Mouse (Mus musculus) kidney, postnatal 0 days (tissue): Measurements from ENCODE around the gene Zfp280c. TPM values are rescaled to one million over a fixed set of nuclear protein-coding genes. Genes with fewer than 3 reads are reported as not detected.

Experiments
- ATAC-seq: fragments of 200-750 bp; cut with Nextera tagmentation; replicated peaks from 2 replicates; pipeline ENCODE4 v1.8.0; 2017; ENCODE audit warnings: low read depth, moderate number of reproducible peaks, moderate TSS enrichment, moderate library complexity; ENCODE audit not compliant: low FRiP score
- DNase-seq: peaks from one replicate; pipeline ENCODE4 v3.0.0-alpha.2; 2016; ENCODE audit warnings: low spot score
- H3K27ac ChIP-seq: fragments of 300-500 bp; sonication (generic); 2 replicates; pipeline ENCODE4 v1.5.1; 2014; ENCODE audit warnings: mild to moderate bottlenecking
- H3K27me3 ChIP-seq: fragments of 300-500 bp; sonication (generic); 2 replicates; pipeline ENCODE4 v1.6.1; 2014; ENCODE audit warnings: low read length, mixed read lengths; ENCODE audit not compliant: insufficient read depth
- H3K36me3 ChIP-seq: fragments of 300-500 bp; sonication (generic); 2 replicates; pipeline ENCODE4 v1.6.1; 2014; ENCODE audit warnings: low read length, mixed read lengths; ENCODE audit not compliant: insufficient read depth
- H3K4me1 ChIP-seq: fragments of 300-500 bp; sonication (generic); replicated peaks from 2 replicates; pipeline ENCODE4 v1.6.1; 2014; ENCODE audit warnings: antibody characterized with exemption, low read length, mixed read lengths; ENCODE audit not compliant: insufficient read depth
- H3K4me2 ChIP-seq: fragments of 300-500 bp; sonication (generic); 2 replicates; pipeline ENCODE4 v1.6.1; 2014; ENCODE audit warnings: mild to moderate bottlenecking, low read length, moderate library complexity, mixed read lengths
- H3K4me3 ChIP-seq: fragments of 300-500 bp; sonication (generic); replicated peaks from 2 replicates; pipeline ENCODE4 v1.5.1; 2014; ENCODE audit warnings: low read depth, low read length
- H3K9ac ChIP-seq: fragments of 300-500 bp; sonication (generic); 2 replicates; pipeline ENCODE4 v1.6.1; 2014; ENCODE audit warnings: low read depth, low read length
- H3K9me3 ChIP-seq: fragments of 300-500 bp; sonication (generic); replicated peaks from 2 replicates; pipeline ENCODE4 v1.6.1; 2016; ENCODE audit warnings: low read length, inconsistent platforms, mixed read lengths
- CTCF ChIP-seq: IDR thresholded peaks from 2 replicates; pipeline ENCODE4 v1.5.1; 2016; ENCODE audit warnings: antibody characterized with exemption, low read depth, mild to moderate bottlenecking, moderate library complexity
- WGBS: fragments of 180-500 bp; shearing (Covaris S2); extraction: QIAGEN DNeasy Blood & Tissue Kit; methylation state at CpG from one replicate; pipeline ENCODE4 v1.1.7; 2014; 5-methylcytosine and 5-hydroxymethylcytosine counted together
- polyA plus RNA-seq: library from polyadenylated mRNA; unstranded; fragments of >200 nt; fragmentation: Nextera tagmentation; extraction: Ambion mirVana; gene quantifications from 2 replicates; pipeline ENCODE4 v1.2.1, GENCODE M21; 2015

Gene Zfp280c
- polyA plus RNA-seq, 1 experiment from 2014 or later: 8.4 TPM

GRCm38 (mm10) chrX:48525332-48525731, 69.0 kb downstream of the Zfp280c start:
- H3K4me3 ChIP-seq: no peak overlapping the region
- DNase-seq: no peak
- no peak overlapping the region for H3K4me2 ChIP-seq
- 47% methylated on average over 1 of the region's 1 CpGs for WGBS
- ATAC-seq: no peak
- TF ChIP-seq CTCF: no peak
- no peak overlapping the region for H3K27ac ChIP-seq
- no peak overlapping the region for H3K9ac ChIP-seq
- H3K9me3 ChIP-seq: no peaks in the 10 kb centered on the region
- H3K4me1 ChIP-seq: no peaks in the 10 kb centered on the region
- no peaks in the 10 kb centered on the region for H3K27me3 ChIP-seq
- no peaks in the 10 kb centered on the region for H3K36me3 ChIP-seq

GRCm38 (mm10) chrX:48523512-48523911, 70.8 kb downstream of the Zfp280c start:
- no peaks in the 10 kb centered on the region for H3K27me3 ChIP-seq
- H3K4me2 ChIP-seq: no peak overlapping the region
- WGBS: 59% methylated on average over 3 of the region's 3 CpGs
- H3K9ac ChIP-seq: no peak overlapping the region
- H3K4me1 ChIP-seq: no peaks in the 10 kb centered on the region
- H3K27ac ChIP-seq: no peak overlapping the region
- H3K36me3 ChIP-seq: no peaks in the 10 kb centered on the region
- H3K4me3 ChIP-seq: no peak overlapping the region
- DNase-seq (no peak), ATAC-seq (no peak)
- no peak for TF ChIP-seq CTCF
- H3K9me3 ChIP-seq: no peaks in the 10 kb centered on the region

- Histone ChIP-seq H3K36me3 (no peaks in the 10 kb centered on the region), H3K4me1 (no peaks in the 10 kb centered on the region), H3K4me2 (no peak overlapping the region), H3K4me3 (no peak overlapping the region), H3K27ac (no peak overlapping the region), H3K9me3 (no peaks in the 10 kb centered on the region), H3K27me3 (no peaks in the 10 kb centered on the region), H3K9ac (no peak overlapping the region)
- DNase-seq: no peak
- 86% methylated on average over 3 of the region's 3 CpGs for WGBS
- TF ChIP-seq CTCF: no peak
- no peak for ATAC-seq
Measured at GRCm38 (mm10) chrX:48521651-48522050, 72.7 kb downstream of the Zfp280c start.

GRCm38 (mm10) chrX:48519549-48520085, 74.7 kb downstream of the Zfp280c start:
- WGBS: 30% methylated on average over 20 of the region's 20 CpGs
- ATAC-seq (no peak), DNase-seq (no peak)

GRCm38 (mm10) chrX:48518808-48519548, 75.3 kb downstream of the Zfp280c start, which contains the start of gene Rab33a:
Rab33a (plus strand) TSS chrX:48519285.
- no peaks in the 10 kb centered on the region for H3K4me1 ChIP-seq
- H3K9me3 ChIP-seq: no peaks in the 10 kb centered on the region
- no peak for TF ChIP-seq CTCF
- no peaks in the 10 kb centered on the region for H3K27me3 ChIP-seq
- 43% methylated on average over 33 of the region's 33 CpGs for WGBS
- H3K36me3 ChIP-seq: no peaks in the 10 kb centered on the region
- peak within 1 kb of the TSS; percentile 54 for H3K9ac ChIP-seq
- H3K4me3 ChIP-seq: peak within 1 kb of the TSS; percentile 38
- DNase-seq (no peak), ATAC-seq (peak; percentile 63)
- H3K4me2 ChIP-seq: peak within 1 kb of the TSS; percentile 66
- no peak within 1 kb of the TSS for H3K27ac ChIP-seq

More at GRCm38 (mm10) chrX:48519549-48520085, 74.7 kb downstream of the Zfp280c start:
- no peak overlapping the region for H3K27ac ChIP-seq
- H3K9me3 ChIP-seq: no peaks in the 10 kb centered on the region
- TF ChIP-seq CTCF: peak; percentile 28; the same call in 1 of the 2 replicates
- H3K4me2 ChIP-seq: peak overlapping the region; percentile 66
- no peaks in the 10 kb centered on the region for H3K4me1 ChIP-seq
- H3K4me3 ChIP-seq: peak overlapping the region; percentile 38
- peak overlapping the region; percentile 54 for H3K9ac ChIP-seq
- H3K27me3 ChIP-seq: no peaks in the 10 kb centered on the region
- no peaks in the 10 kb centered on the region for H3K36me3 ChIP-seq

- 43% methylated on average over 15 of the region's 15 CpGs for WGBS
- Histone ChIP-seq H3K4me1 (no peaks in the 10 kb centered on the region), H3K9me3 (no peaks in the 10 kb centered on the region), H3K4me2 (peak overlapping the region; percentile 66), H3K27ac (no peak overlapping the region), H3K27me3 (no peaks in the 10 kb centered on the region), H3K4me3 (peak overlapping the region; percentile 38), H3K36me3 (no peaks in the 10 kb centered on the region), H3K9ac (no peak overlapping the region)
- ATAC-seq (peak; percentile 47; the same call in 1 of the 2 replicates), DNase-seq (no peak)
- no peak for TF ChIP-seq CTCF
Measured at GRCm38 (mm10) chrX:48518211-48518807, 76.0 kb downstream of the Zfp280c start.
